Mouse (Mus musculus): ENCODE results near the gene Gba. TPM values are rescaled to one million over a fixed set of nuclear protein-coding genes. Genes with fewer than 3 reads are reported as not detected.

The Gba gene
- polyA plus RNA-seq, 1 experiment from 2014 or later = 34.9 TPM

GRCm38 (mm10) chr3:89183058-89183958, 19.4 kb upstream of the Gba start, which contains the start of gene Fam189b:
Gene Fam189b (plus strand): TSS chr3:89183143.
- peak; percentile 87 for ATAC-seq (ENCODE audit: insufficient number of reproducible peaks, insufficient read depth, low FRiP score, low TSS enrichment)
- peaks cover 46% of the 10 kb centered on the region for H3K36me3 ChIP-seq
- WGBS = 5% methylated on average over 39 of the region's 39 CpGs

GRCm38 (mm10) chr3:89183959-89184315, 18.8 kb upstream of the Gba start:
- Histone ChIP-seq H3K9ac (peak overlapping the region; percentile 86), H3K36me3 (peaks cover 52% of the 10 kb centered on the region), H3K27me3 (peaks cover 4% of the 10 kb centered on the region; the same call in 1 of the 2 replicates), H3K4me3 (peak overlapping the region; percentile 63), H3K4me2 (replicated peaks) (peak overlapping the region; percentile 94), H3K9me3 (no peaks in the 10 kb centered on the region), H3K4me1 (peaks cover 26% of the 10 kb centered on the region), H3K27ac (peak overlapping the region; percentile 83)
- ATAC-seq (ENCODE audit: insufficient number of reproducible peaks, insufficient read depth, low FRiP score, low TSS enrichment) = no peak
- WGBS = 85% methylated on average over 6 of the region's 6 CpGs

More at GRCm38 (mm10) chr3:89183058-89183958, 19.4 kb upstream of the Gba start, which contains the start of gene Fam189b:
- Histone ChIP-seq H3K4me3 (peak within 1 kb of the TSS; percentile 63), H3K4me1 (peaks cover 33% of the 10 kb centered on the region), H3K27ac (peak within 1 kb of the TSS; percentile 83), H3K9me3 (no peaks in the 10 kb centered on the region), H3K4me2 (replicated peaks) (peak within 1 kb of the TSS; percentile 94), H3K27me3 (peaks cover 4% of the 10 kb centered on the region; the same call in 1 of the 2 replicates), H3K9ac (peak within 1 kb of the TSS; percentile 86)

- Histone ChIP-seq H3K9ac (0 out of 2 replicates have a peak overlapping the region, but pooled peaks have one; percentile 12), H3K4me1 (peaks cover 25% of the 10 kb centered on the region), H3K4me2 (replicated peaks) (no peak overlapping the region), H3K9me3 (no peaks in the 10 kb centered on the region), H3K4me3 (no peak overlapping the region), H3K27me3 (peaks cover 4% of the 10 kb centered on the region; the same call in 1 of the 2 replicates), H3K27ac (no peak overlapping the region), H3K36me3 (peaks cover 22% of the 10 kb centered on the region)
- WGBS = 35% methylated on average over 23 of the region's 23 CpGs
- ATAC-seq (ENCODE audit: insufficient number of reproducible peaks, insufficient read depth, low FRiP score, low TSS enrichment) = no peak
These were observed 15.5 kb upstream of the Gba start for GRCm38 (mm10) chr3:89187197-89187596.

- Histone ChIP-seq H3K9ac (no peak overlapping the region), H3K4me1 (peaks cover 25% of the 10 kb centered on the region), H3K27me3 (peaks cover 4% of the 10 kb centered on the region; the same call in 1 of the 2 replicates), H3K4me3 (no peak overlapping the region), H3K4me2 (replicated peaks) (no peak overlapping the region), H3K27ac (no peak overlapping the region), H3K9me3 (no peaks in the 10 kb centered on the region), H3K36me3 (peaks cover 21% of the 10 kb centered on the region)
- 71% methylated on average over 18 of the region's 18 CpGs for whole genome bisulfite sequencing
- no peak for ATAC-seq (ENCODE audit: insufficient number of reproducible peaks, insufficient read depth, low FRiP score, low TSS enrichment)
These were observed 14.8 kb upstream of the Gba start for GRCm38 (mm10) chr3:89187690-89188477.

- WGBS = 51% methylated on average over 12 of the region's 12 CpGs
- no peak overlapping the region for H3K4me3 ChIP-seq
These were observed 14.3 kb upstream of the Gba start for GRCm38 (mm10) chr3:89188478-89188875.

GRCm38 (mm10) chr3:89190436-89190835, 12.3 kb upstream of the Gba start:
- no peak for ATAC-seq (ENCODE audit: insufficient number of reproducible peaks, insufficient read depth, low FRiP score, low TSS enrichment)
- Histone ChIP-seq H3K4me2 (replicated peaks) (no peak overlapping the region), H3K9me3 (no peaks in the 10 kb centered on the region), H3K4me3 (no peak overlapping the region), H3K36me3 (peaks cover 21% of the 10 kb centered on the region), H3K27ac (no peak overlapping the region), H3K27me3 (peaks cover 4% of the 10 kb centered on the region; the same call in 1 of the 2 replicates), H3K9ac (no peak overlapping the region), H3K4me1 (peaks cover 6% of the 10 kb centered on the region)
- 83% methylated on average over 8 of the region's 8 CpGs for WGBS

More at GRCm38 (mm10) chr3:89188478-89188875, 14.3 kb upstream of the Gba start:
- no peak overlapping the region for H3K4me2 ChIP-seq (replicated peaks)
- no peak overlapping the region for H3K27ac ChIP-seq
- H3K36me3 ChIP-seq = peaks cover 21% of the 10 kb centered on the region
- H3K9me3 ChIP-seq = no peaks in the 10 kb centered on the region
- H3K27me3 ChIP-seq = peaks cover 4% of the 10 kb centered on the region; the same call in 1 of the 2 replicates
- no peak for ATAC-seq (ENCODE audit: insufficient number of reproducible peaks, insufficient read depth, low FRiP score, low TSS enrichment)
- H3K4me1 ChIP-seq = peaks cover 24% of the 10 kb centered on the region
- no peak overlapping the region for H3K9ac ChIP-seq

GRCm38 (mm10) chr3:89193351-89193750, 9.4 kb upstream of the Gba start:
- H3K27me3 ChIP-seq = no peaks in the 10 kb centered on the region
- ATAC-seq (ENCODE audit: insufficient number of reproducible peaks, insufficient read depth, low FRiP score, low TSS enrichment) = no peak
- WGBS = 81% methylated on average over 1 of the region's 1 CpGs
- no peak overlapping the region for H3K27ac ChIP-seq
- no peak overlapping the region for H3K9ac ChIP-seq
- peaks cover 9% of the 10 kb centered on the region for H3K4me1 ChIP-seq
- H3K4me2 ChIP-seq (replicated peaks) = no peak overlapping the region
- peaks cover 8% of the 10 kb centered on the region for H3K36me3 ChIP-seq
- H3K4me3 ChIP-seq = no peak overlapping the region
- no peaks in the 10 kb centered on the region for H3K9me3 ChIP-seq

- no peak overlapping the region for H3K4me3 ChIP-seq
- peaks cover 3% of the 10 kb centered on the region; the same call in 1 of the 2 replicates for H3K36me3 ChIP-seq
- peaks cover 9% of the 10 kb centered on the region for H3K4me1 ChIP-seq
- no peak overlapping the region for H3K9ac ChIP-seq
- H3K4me2 ChIP-seq (replicated peaks) = no peak overlapping the region
- ATAC-seq (ENCODE audit: insufficient number of reproducible peaks, insufficient read depth, low FRiP score, low TSS enrichment) = no peak
- H3K27ac ChIP-seq = no peak overlapping the region
- 95% methylated on average over 2 of the region's 2 CpGs for WGBS
- no peaks in the 10 kb centered on the region for H3K9me3 ChIP-seq
- H3K27me3 ChIP-seq = no peaks in the 10 kb centered on the region
These were observed 8.9 kb upstream of the Gba start for GRCm38 (mm10) chr3:89193853-89194252.

- H3K36me3 ChIP-seq = no peaks in the 10 kb centered on the region
- H3K9ac ChIP-seq = peak overlapping the region; percentile 50
- no peaks in the 10 kb centered on the region for H3K9me3 ChIP-seq
- peak overlapping the region; percentile 80 for H3K27ac ChIP-seq
- no peaks in the 10 kb centered on the region for H3K27me3 ChIP-seq
- peak; percentile 93 for ATAC-seq (ENCODE audit: insufficient number of reproducible peaks, insufficient read depth, low FRiP score, low TSS enrichment)
- H3K4me3 ChIP-seq = peak overlapping the region; percentile 38
- peaks cover 9% of the 10 kb centered on the region for H3K4me1 ChIP-seq
- peak overlapping the region; percentile 53 for H3K4me2 ChIP-seq (replicated peaks)
- WGBS = 6% methylated on average over 33 of the region's 33 CpGs
These were observed 6.5 kb upstream of the Gba start for GRCm38 (mm10) chr3:89195979-89196877.

GRCm38 (mm10) chr3:89199839-89200238, 2.9 kb upstream of the Gba start:
- H3K4me3 ChIP-seq = no peak overlapping the region
- no peak overlapping the region for H3K27ac ChIP-seq
- no peaks in the 10 kb centered on the region for H3K27me3 ChIP-seq
- H3K4me1 ChIP-seq = peaks cover 13% of the 10 kb centered on the region
- no peak for ATAC-seq (ENCODE audit: insufficient number of reproducible peaks, insufficient read depth, low FRiP score, low TSS enrichment)
- H3K9me3 ChIP-seq = no peaks in the 10 kb centered on the region
- H3K9ac ChIP-seq = no peak overlapping the region
- no peak overlapping the region for H3K4me2 ChIP-seq (replicated peaks)
- WGBS = 74% methylated on average over 3 of the region's 3 CpGs
- 0 out of 2 replicates have a peak, but pooled peaks cover 1% of the 10 kb centered on the region for H3K36me3 ChIP-seq

- ATAC-seq (ENCODE audit: insufficient number of reproducible peaks, insufficient read depth, low FRiP score, low TSS enrichment) = no peak
- H3K27ac ChIP-seq = no peak overlapping the region
These were observed 400 bp downstream of the Gba start for GRCm38 (mm10) chr3:89203142-89203514.

More at GRCm38 (mm10) chr3:89203142-89203514, 400 bp downstream of the Gba start:
- WGBS = 42% methylated on average over 5 of the region's 5 CpGs
- H3K9ac ChIP-seq = peak overlapping the region; percentile 47
- H3K4me2 ChIP-seq (replicated peaks) = peak overlapping the region; percentile 55
- peak overlapping the region; percentile 51 for H3K4me3 ChIP-seq
- H3K27me3 ChIP-seq = no peaks in the 10 kb centered on the region
- H3K9me3 ChIP-seq = no peaks in the 10 kb centered on the region
- peaks cover 4% of the 10 kb centered on the region for H3K4me1 ChIP-seq
- H3K36me3 ChIP-seq = peaks cover 34% of the 10 kb centered on the region

Data from embryonic facial prominence, embryonic 12.5 days (tissue).